Mouse (Mus musculus) ES-E14 (cell line): Measurements from ENCODE around the gene Cds1.

Source experiments
- CHD2 ChIP-seq: IDR thresholded peaks from 2 replicates; pipeline ENCODE4 v1.6.1; 2014; ENCODE audit warnings: mild to moderate bottlenecking, low read depth, low read length, inconsistent platforms
- HCFC1 ChIP-seq: IDR thresholded peaks from 2 replicates; pipeline ENCODE4 v1.6.1; 2012; ENCODE audit warnings: low read length, inconsistent platforms, borderline replicate concordance; ENCODE audit not compliant: insufficient read depth
- MAFK ChIP-seq: IDR thresholded peaks from 2 replicates; pipeline ENCODE4 v1.6.1; 2014; ENCODE audit warnings: mild to moderate bottlenecking, low read depth, low read length, inconsistent platforms; ENCODE audit not compliant: insufficient read depth
- ZC3H11A ChIP-seq: IDR thresholded peaks from 2 replicates; pipeline ENCODE4 v1.6.1; 2012; ENCODE audit warnings: low read depth, mild to moderate bottlenecking, inconsistent platforms, low read length, borderline replicate concordance
- ZNF384 ChIP-seq: IDR thresholded peaks from 2 replicates; pipeline ENCODE4 v1.6.1; 2012; ENCODE audit warnings: low read depth, low read length, inconsistent platforms

GRCm38 (mm10) chr5:101724216-101724615, 40.7 kb upstream of the Cds1 start:
- no peak for TF ChIP-seq HCFC1
- TF ChIP-seq ZC3H11A: no peak
- no peak for TF ChIP-seq MAFK
- TF ChIP-seq ZNF384: no peak
- TF ChIP-seq CHD2: no peak
